ENCODE assay signal across 8 mouse cellular contexts in the genomic region with DNA sequence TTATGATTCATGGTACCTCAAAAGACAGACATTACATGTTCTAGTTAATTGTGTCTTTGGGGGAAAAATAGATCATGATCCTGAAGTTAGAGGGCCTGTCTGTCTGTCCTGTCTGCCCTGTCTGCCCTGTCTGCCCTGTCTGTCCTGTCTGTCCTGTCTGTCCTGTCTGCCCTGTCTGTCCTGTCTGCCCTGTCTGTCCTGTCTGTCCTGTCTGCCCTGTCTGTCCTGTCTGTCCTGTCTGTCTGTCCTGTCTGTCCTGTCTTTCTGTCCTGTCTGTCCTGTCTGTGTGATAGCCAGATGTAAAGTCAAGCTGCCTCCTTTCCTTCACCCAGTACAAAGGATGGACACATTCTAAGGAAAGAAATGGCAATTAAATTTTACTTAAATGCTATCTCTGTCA. TPM values are rescaled to one million over a fixed set of nuclear protein-coding genes. Genes with fewer than 3 reads are reported as not detected.
DNase-seq lines count a peak whose midpoint lies in the region; ATAC-seq and TF ChIP-seq lines count a peak whose summit lies in the region.

No protein-coding gene starts in this region.

- no peak overlapping the region for H3K4me2 ChIP-seq in forebrain, postnatal 0 days (ENCODE audit: low read depth)
- no peak overlapping the region for H3K4me2 ChIP-seq in liver, embryonic 15.5 days
- no peak overlapping the region for H3K4me2 ChIP-seq in stomach, embryonic 14.5 days (replicated peaks; ENCODE audit: low read depth, low read length)

- no peaks in the 10 kb centered on the region for H3K9me3 ChIP-seq in forebrain, postnatal 0 days (ENCODE audit: low read length)
- no peaks in the 10 kb centered on the region for H3K9me3 ChIP-seq in liver, embryonic 15.5 days (replicated peaks)
- H3K9me3 ChIP-seq in stomach, embryonic 14.5 days (ENCODE audit: control insufficient read depth, low read depth, low read length) = no peaks in the 10 kb centered on the region

- no peaks in the 10 kb centered on the region for H3K4me1 ChIP-seq in forebrain, postnatal 0 days (ENCODE audit: insufficient read depth)
- no peaks in the 10 kb centered on the region for H3K4me1 ChIP-seq in liver, embryonic 15.5 days (replicated peaks)
- H3K4me1 ChIP-seq in stomach, embryonic 14.5 days (ENCODE audit: control insufficient read depth, insufficient read depth, low read length) = no peaks in the 10 kb centered on the region

- DNase-seq in 3134 (ENCODE audit: extremely low read depth, insufficient read length, low spot score) (peak; percentile 48), NIH3T3 (ENCODE audit: low read depth) (peak; percentile 17)
- DNase-seq in forebrain, postnatal 0 days = peak; percentile 59
- DNase-seq in layer of hippocampus, postnatal 14 days (ENCODE audit: low spot score in 2 of 2) = no peak
- DNase-seq in lung, postnatal 36 days = no peak
- DNase-seq in frontal cortex, postnatal 14 days (ENCODE audit: low spot score in 2 of 2) = no peak

- H3K4me3 ChIP-seq in forebrain, postnatal 0 days (ENCODE audit: low read depth, low read length) = no peak overlapping the region
- no peak overlapping the region for H3K4me3 ChIP-seq in liver, embryonic 15.5 days (replicated peaks)
- H3K4me3 ChIP-seq in stomach, embryonic 14.5 days (ENCODE audit: low read depth, low read length) = no peak overlapping the region

- no peak overlapping the region for H3K27ac ChIP-seq in forebrain, postnatal 0 days (ENCODE audit: low read depth, low read length)
- H3K27ac ChIP-seq in liver, embryonic 15.5 days (replicated peaks) = no peak overlapping the region
- no peak overlapping the region for H3K27ac ChIP-seq in stomach, embryonic 14.5 days (ENCODE audit: low read length)

- no peak for TF ChIP-seq CTCF in forebrain, postnatal 0 days (IDR thresholded peaks at IDR 0.05; ENCODE audit: low read depth)

- no peak overlapping the region for H3K9ac ChIP-seq in forebrain, postnatal 0 days
- H3K9ac ChIP-seq in liver, embryonic 15.5 days = no peak overlapping the region
- H3K9ac ChIP-seq in stomach, embryonic 14.5 days (replicated peaks; ENCODE audit: low read depth, low read length) = no peak overlapping the region

- H3K36me3 ChIP-seq in forebrain, postnatal 0 days (ENCODE audit: insufficient read depth) = no peaks in the 10 kb centered on the region
- no peaks in the 10 kb centered on the region for H3K36me3 ChIP-seq in liver, embryonic 15.5 days (replicated peaks)
- H3K36me3 ChIP-seq in stomach, embryonic 14.5 days (ENCODE audit: control insufficient read depth, insufficient read depth, low read length) = no peaks in the 10 kb centered on the region

- no peak for ATAC-seq in forebrain, postnatal 0 days
- ATAC-seq in liver, embryonic 15.5 days (ENCODE audit: insufficient read depth) = peak; percentile 58; the same call in 1 of the 2 replicates
- peak; percentile 82; the same call in 1 of the 2 replicates for ATAC-seq in stomach, embryonic 14.5 days (ENCODE audit: insufficient number of reproducible peaks, insufficient read depth, low FRiP score, low read depth)

- H3K27me3 ChIP-seq in forebrain, postnatal 0 days (ENCODE audit: insufficient read depth, low read length) = no peaks in the 10 kb centered on the region
- H3K27me3 ChIP-seq in liver, embryonic 15.5 days = no peaks in the 10 kb centered on the region
- H3K27me3 ChIP-seq in stomach, embryonic 14.5 days (ENCODE audit: control insufficient read depth, insufficient read depth, low read length) = no peaks in the 10 kb centered on the region

RNA-seq across cellular contexts. Expression of a gene that starts 56.0 kb away (rescaled TPM):
- 312 and 318 TPM in 2 replicates for total RNA-seq in forebrain, postnatal 0 days (2014; rRNA removed)
- 433 and 445 TPM in 2 replicates for polyA plus RNA-seq in forebrain, postnatal 0 days (2015; fragmentation: Nextera tagmentation; extraction: Ambion mirVana)
- 0.52 and 0.84 TPM in 2 replicates for polyA plus RNA-seq in liver, embryonic 15.5 days (2015; fragmentation: Nextera tagmentation; extraction: Ambion mirVana)
- polyA plus RNA-seq in stomach, embryonic 14.5 days (2014; fragmentation: Nextera tagmentation; extraction: Ambion mirVana) = 44.9 and 49.5 TPM in 2 replicates
- 100 to 1,000 TPM; 113 to 117 TPM for total RNA-seq in layer of hippocampus, postnatal 14 days (2021)

Comparison
In these comparisons a context has a peak if more than half of its experiments do, and no peak if none do; other contexts are left out.
1. DNase-seq: peak in 3134 (single experiment), NIH3T3 (single experiment) and forebrain, postnatal 0 days (single experiment); none in layer of hippocampus, postnatal 14 days (0 of 2), lung, postnatal 36 days (single experiment) and frontal cortex, postnatal 14 days (0 of 2).
2. RNA of a gene that starts 56.0 kb away (polyA plus RNA-seq): 433 to 445 TPM in forebrain, postnatal 0 days and 44.9 to 49.5 TPM in stomach, embryonic 14.5 days; 0.52 to 0.84 TPM in liver, embryonic 15.5 days; every median in the first group is over 10 times any median in the second.